Mouse (Mus musculus) liver, embryonic 18 days (tissue): ENCODE measurements around the gene Ltbp3. TPM values are rescaled to one million over a fixed set of nuclear protein-coding genes. Genes with fewer than 3 reads are reported as not detected.

Experiments
- polyA plus RNA-seq: library from polyadenylated mRNA; depleted of rRNA; stranded (reverse); fragments of >200 nt; gene quantifications from 2 replicates; pipeline ENCODE4 v1.2.3, GENCODE M21; 2012; rRNA removed

The Ltbp3 gene
- polyA plus RNA-seq: 3.3 and 3.8 TPM in 2 replicates

DNA sequence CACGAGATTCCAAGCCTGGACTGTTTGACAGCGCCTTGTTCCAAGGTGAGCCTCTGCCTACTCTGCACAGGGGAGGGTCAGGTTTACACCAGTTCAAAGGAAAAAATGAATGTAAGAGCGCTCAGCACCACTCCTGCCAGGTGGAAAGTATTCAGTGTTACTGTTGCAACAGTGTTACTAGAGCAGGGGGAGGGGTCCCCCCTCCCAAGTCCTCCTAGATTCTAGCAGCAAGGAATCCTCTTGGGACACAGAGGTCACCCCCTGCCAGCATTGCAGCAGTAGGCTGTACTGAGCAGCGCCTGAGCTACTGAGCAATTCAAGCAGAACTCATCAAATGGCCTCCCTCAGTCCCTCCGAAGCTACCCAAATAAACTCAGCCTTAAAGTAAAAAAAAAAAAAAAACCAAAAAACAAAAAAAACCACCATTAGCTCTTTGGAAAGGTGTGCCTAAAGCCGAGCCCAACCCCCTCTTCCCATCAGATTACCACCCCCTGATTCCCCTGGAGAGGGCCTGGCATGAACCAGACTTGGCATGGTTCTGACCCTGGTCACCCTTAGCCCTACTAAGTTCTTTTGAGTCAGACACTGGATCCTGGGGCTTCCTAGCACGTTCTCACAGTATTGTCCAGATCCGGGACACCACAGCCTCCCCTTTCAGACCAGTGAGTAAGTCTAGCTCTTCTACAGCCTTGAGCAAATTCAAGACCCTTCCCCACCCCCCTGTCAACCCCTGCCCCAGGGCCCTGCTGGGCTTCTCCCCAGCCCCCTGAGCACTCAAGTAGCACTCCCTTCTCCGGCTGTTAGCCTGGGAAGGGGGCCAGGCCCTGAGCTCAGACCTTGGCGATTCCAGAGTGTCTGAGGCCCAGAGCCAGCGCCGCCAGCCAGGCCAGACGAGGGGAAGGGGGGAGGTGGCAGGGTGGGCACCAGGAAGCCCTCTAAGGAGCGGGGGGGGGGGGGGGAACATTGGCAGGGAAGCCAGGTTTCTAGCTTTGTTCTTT is at the start of gene Ltbp3:
Gene Ltbp3 (plus strand): TSS at position 585 of the 998 bp plus-strand sequence.

GRCm38 (mm10) chr19:5704163-5704800 is 36.4 kb upstream of the Ltbp3 start, which contains the start of gene Kcnk7:
Gene Kcnk7 (plus strand): TSS chr19:5704367.

GRCm38 (mm10) chr19:5725767-5726515 is 14.8 kb upstream of the Ltbp3 start, which contains the start of gene Ehbp1l1:
Gene Ehbp1l1 (minus strand): TSS chr19:5726317.

DNA sequence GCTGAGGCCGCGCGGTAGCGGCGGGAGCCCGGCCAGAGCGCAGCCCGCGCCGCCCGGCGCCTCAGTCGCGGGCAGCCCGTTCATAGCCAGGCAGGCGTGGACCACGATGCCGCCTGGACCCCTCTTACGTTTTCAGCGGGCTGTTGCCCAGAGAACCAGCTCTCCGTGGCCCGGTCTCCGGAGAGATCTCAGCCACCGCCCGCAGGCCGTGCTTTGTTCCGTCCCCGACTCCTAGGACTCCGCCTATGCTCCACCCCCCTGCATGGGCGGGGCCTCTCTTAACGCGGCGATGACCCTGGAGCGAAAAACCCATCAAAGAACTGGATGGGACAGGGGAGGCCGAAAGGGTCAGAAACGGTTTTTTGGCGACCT is 11.3 kb upstream of the Ltbp3 start, which contains the start of gene Fam89b:
Gene Fam89b (minus strand): TSS at position 210 of the 372 bp plus-strand sequence.

DNA sequence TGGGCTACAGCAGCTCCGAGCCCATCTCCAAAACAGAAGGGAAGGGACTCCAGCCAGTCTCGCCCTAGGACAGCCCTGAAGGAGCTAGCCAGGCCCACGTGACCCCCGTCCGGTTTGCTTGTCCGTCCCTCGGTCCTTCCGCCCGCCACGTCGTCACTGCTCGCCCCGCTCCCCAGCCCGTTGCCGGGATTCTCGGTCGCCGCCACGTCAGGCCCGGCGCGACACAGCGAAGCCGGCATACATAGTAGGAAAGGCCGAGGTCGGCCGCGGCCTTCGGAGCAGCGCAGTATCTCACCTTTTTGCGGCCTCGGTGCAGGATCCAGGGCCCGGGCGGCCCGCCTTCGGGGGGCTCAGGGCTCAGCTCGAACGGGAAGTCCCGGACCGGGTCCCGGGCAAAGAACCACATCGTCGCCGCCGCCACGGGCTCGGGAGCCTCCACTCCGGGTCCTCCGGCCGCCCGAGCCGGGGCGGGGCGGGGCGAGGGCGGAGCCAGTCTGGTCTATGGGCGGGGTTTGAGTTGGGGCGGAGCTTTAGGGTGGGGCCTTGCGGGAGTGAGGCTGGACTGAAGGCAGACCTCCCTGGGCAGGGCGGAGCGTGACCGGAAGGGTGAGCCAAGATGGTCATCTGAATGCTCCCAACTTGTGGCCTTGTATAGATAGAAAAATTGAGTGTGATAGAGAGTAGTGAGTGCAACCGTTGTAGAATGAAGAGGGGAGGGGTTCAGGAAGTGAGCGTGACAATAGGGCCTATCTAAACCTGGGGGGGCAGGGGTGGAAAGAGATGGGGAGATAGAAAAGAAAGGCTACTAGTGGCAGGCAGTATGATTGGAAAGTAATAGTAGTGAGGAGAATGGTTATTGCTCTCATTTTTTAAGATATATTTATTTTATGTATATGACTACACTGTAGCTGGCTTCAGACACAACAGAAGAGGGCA is 30.5 kb downstream of the Ltbp3 start, which contains the start of gene Scyl1:
Gene Scyl1 (minus strand): TSS at position 495 of the 936 bp plus-strand sequence.

Other genes with a start within 250 kb of the Ltbp3 start
- gene 1700020D05Rik, start 237.1 kb upstream of the Ltbp3 start, polyA plus RNA-seq: 0.47 and 0.61 TPM in 2 replicates
- gene Snx32, start 230.4 kb upstream of the Ltbp3 start, polyA plus RNA-seq: 4.5 and 5.8 TPM in 2 replicates
- gene Ovol1, start 180.3 kb upstream of the Ltbp3 start, polyA plus RNA-seq: 0.04 and 0.05 TPM in 2 replicates
- gene Ap5b1, start 172.9 kb upstream of the Ltbp3 start, polyA plus RNA-seq: 2.0 and 2.5 TPM in 2 replicates
- gene Rnaseh2c, start 139.0 kb upstream of the Ltbp3 start, polyA plus RNA-seq: 55.8 and 61.9 TPM in 2 replicates
- 23.7 and 30.7 TPM in 2 replicates for gene Kat5, start 130.7 kb upstream of the Ltbp3 start, polyA plus RNA-seq
- 16.8 and 17.9 TPM in 2 replicates for gene Rela, start 103.4 kb upstream of the Ltbp3 start, polyA plus RNA-seq
- gene Sipa1, start 77.2 kb upstream of the Ltbp3 start, polyA plus RNA-seq: 21.9 and 28.0 TPM in 2 replicates
- gene Map3k11, start 52.2 kb upstream of the Ltbp3 start, polyA plus RNA-seq: 14.1 and 14.8 TPM in 2 replicates
- gene Pcnx3, start 52.0 kb upstream of the Ltbp3 start, polyA plus RNA-seq: 12.6 and 16.7 TPM in 2 replicates
- 0.02 TPM in 2 replicates for gene Kcnk7, start 36.5 kb upstream of the Ltbp3 start, polyA plus RNA-seq
- 46.5 and 51.9 TPM in 2 replicates for gene Ehbp1l1, start 14.6 kb upstream of the Ltbp3 start, polyA plus RNA-seq
- 27.2 and 28.2 TPM in 2 replicates for gene Fam89b, start 11.3 kb upstream of the Ltbp3 start, polyA plus RNA-seq
- gene Scyl1, start 30.5 kb downstream of the Ltbp3 start, polyA plus RNA-seq: 28.7 and 29.1 TPM in 2 replicates
- gene Frmd8, start 134.4 kb downstream of the Ltbp3 start, polyA plus RNA-seq: 5.5 and 6.7 TPM in 2 replicates
- gene Slc25a45, start 136.9 kb downstream of the Ltbp3 start, polyA plus RNA-seq: 10.8 and 11.3 TPM in 2 replicates
- 1.1 and 1.4 TPM in 2 replicates for gene Tigd3, start 153.2 kb downstream of the Ltbp3 start, polyA plus RNA-seq
- 31.6 and 33.1 TPM in 2 replicates for gene Dpf2, start 172.1 kb downstream of the Ltbp3 start, polyA plus RNA-seq
- gene Cdc42ep2, start 183.9 kb downstream of the Ltbp3 start, polyA plus RNA-seq: 3.1 and 3.5 TPM in 2 replicates
- gene Pola2, start 223.3 kb downstream of the Ltbp3 start, polyA plus RNA-seq: 32.2 and 32.9 TPM in 2 replicates
- gene Slc22a20, start 245.2 kb downstream of the Ltbp3 start, polyA plus RNA-seq: 0.05 and 0.07 TPM in 2 replicates